Mouse (Mus musculus) CD4-positive helper T cell, adult 2 months (primary cell): ENCODE measurements around the gene Nanos3.

Experiments used
- DNase-seq: peaks from one replicate; pipeline ENCODE4 v3.0.0-alpha.2; 2012; ENCODE audit warnings: low read depth, missing footprints, low spot score

The Nanos3 gene

DNA sequence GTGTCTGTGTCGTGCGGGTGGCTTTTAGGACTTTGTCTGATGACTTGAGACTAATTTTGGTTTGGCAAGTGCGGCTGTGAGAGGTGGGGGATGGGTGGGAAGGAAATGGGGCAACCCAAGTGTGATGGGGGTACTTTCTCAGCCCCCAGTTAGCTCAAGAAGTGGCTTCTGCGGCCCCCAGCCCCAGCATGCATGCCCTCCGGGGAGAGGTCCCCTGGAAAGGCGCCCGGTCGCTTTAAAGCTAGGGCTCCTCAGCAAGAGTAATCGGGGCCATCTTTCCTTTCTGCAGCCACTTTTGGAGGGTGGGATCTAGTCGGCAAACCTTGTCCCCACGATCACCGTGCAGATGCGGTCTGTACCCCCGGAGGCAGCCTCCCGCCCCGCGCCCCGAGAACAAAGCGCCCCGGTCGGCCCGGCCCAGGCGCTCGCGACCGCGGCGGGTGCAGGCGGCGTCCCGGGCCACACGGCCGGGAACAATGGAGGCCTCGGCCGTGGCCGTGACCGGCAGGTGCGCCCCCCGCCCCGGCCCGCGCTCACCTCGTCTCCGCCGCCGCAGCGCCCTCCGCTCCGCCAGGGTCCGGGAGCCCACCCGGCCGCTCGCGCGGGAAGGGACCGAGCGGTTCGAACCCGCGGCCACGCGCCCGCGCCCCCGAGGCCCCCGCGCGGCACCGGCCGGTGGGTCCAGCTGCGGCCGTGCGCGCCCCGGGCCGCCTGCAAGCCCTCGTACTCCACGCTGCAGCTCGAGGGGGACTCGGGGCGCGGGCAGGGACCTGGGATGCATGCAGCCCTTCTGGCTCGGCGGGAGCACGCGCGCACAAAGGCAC lies 1.5 kb downstream of the Nanos3 start:
- DNase-seq, result no peak

DNA sequence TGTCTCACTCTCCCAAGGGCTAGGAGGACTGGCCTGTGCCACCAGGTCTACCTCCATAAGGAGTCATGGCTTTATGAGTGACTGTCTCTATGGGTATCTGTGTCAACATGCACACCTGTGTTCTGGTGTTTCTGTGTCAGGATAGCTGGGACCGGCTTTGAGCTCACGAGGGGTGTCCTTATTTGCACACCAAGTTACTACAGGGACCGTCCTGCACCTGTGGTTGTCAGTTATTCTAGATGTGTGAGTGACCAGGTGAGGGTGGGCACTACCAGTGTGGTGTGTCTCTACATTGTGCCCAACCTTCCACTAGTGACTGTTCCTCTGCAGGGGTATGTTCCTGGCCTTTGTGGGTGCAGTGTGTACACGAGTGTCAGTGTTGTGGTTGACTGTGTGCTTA lies 2.2 kb downstream of the Nanos3 start:
- DNase-seq, result no peak

GRCm38 (mm10) chr8:84180530-84181190 lies 4.4 kb downstream of the Nanos3 start:
- peak; percentile 44 for DNase-seq

DNA sequence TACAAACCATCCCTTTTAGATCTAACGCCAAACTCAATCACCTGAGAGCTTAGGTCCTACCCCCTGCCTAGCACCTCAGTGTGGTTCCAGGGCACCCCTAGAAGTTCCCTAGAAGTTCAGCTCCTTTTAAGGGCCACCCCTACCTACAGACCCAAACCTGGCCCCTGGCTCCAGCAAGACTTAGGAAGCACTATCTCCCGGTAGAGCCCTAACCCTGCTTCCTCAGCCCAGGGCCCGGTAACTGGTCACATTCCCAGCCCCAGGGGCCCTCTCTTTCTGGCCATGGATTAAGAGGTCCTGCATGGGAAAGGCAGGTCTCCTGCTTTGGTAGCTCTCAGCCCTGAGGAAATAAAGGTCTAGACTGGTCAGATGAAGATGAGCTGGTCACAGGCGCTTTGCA lies 5.1 kb downstream of the Nanos3 start:
- DNase-seq, result no peak

- no peak for DNase-seq
Observed at GRCm38 (mm10) chr8:84178592-84178991, 6.4 kb downstream of the Nanos3 start.

GRCm38 (mm10) chr8:84177405-84177804 lies 7.6 kb downstream of the Nanos3 start:
- DNase-seq, result no peak

DNA sequence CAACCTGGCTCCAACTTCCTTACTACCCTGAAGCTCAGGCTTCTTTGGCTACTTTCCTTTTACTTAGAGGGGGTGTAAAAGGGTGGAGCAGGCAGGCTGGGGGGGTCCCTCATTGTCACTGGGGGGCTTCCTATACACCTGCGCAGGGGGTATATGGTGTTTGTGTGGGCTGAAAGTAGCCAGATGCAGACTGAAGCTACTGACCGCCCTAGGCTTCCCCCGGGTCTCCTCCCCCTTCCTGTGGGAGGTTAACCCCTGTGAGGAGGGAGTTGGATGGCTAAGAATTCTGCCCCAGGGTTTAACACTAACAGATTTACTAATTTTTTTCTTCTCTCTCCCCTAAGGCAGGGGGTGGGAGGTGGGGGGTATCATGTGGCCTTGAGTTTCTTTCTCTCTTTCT lies 8.5 kb downstream of the Nanos3 start:
- no peak for DNase-seq

GRCm38 (mm10) chr8:84173861-84174260 lies 11.2 kb downstream of the Nanos3 start:
- DNase-seq, result peak; percentile 72

DNA sequence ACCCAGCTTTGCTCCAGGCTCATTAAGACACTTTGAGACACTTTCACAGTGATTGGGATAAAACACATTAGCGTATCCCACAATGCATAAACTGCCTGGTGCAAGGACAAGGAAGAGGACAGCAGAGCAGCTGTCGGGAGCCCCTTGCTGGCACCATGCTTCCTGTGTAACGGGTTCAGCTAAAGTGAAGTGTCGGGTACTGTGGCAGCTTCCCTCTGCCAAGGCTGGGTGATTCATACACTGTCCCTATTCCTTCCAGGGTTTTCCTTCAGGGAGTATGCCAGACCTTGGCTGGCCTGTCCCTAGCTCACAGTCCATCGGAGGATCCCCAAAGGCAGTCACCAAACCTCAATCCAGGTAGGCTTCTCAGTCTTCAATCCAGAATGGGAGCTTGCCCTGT lies 14.9 kb downstream of the Nanos3 start:
- no peak for DNase-seq

- no peak for DNase-seq
Observed at GRCm38 (mm10) chr8:84167696-84168095, 17.3 kb downstream of the Nanos3 start.

DNA sequence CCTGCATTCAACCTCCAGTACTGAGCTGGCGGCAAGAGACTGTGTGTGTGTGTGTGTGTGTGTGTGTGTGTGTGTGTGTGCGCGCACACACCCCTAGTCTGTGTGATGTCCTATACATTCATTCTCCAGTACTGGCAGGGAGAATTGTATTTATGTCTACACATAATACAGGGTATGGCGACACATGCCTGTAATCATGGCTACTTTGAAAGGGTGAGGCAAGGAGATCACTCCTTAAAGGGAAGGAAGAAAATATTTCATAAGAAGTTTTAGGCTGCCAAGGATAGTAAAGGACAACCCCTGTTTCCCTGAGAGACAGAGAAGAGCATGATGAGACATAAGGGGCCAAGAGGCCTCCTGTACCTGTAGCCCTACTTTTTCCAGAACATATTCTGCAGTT lies 27.4 kb downstream of the Nanos3 start:
- no peak for DNase-seq

DNA sequence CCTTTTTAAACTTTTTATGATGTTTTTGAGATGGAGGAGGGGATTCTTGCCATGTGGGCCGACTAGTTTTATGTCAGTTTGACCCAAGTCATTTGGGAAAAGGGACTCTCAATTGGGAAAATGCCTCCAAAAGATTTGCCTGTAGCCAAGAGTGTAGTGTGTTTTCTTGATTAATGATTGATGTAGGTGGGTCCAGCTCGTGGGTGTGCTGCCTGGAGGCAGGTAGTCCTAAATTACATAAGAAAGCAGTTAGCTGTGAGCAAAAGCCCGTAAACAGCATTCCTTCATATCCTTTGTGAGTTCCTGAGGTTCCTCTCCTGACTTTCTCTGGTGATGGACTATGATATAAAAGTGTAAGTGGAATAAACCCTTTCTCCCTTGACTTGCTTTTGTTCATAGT lies 35.8 kb downstream of the Nanos3 start:
- DNase-seq, result no peak

- DNase-seq, result no peak
Observed at GRCm38 (mm10) chr8:84148531-84148850, 36.5 kb downstream of the Nanos3 start.

DNA sequence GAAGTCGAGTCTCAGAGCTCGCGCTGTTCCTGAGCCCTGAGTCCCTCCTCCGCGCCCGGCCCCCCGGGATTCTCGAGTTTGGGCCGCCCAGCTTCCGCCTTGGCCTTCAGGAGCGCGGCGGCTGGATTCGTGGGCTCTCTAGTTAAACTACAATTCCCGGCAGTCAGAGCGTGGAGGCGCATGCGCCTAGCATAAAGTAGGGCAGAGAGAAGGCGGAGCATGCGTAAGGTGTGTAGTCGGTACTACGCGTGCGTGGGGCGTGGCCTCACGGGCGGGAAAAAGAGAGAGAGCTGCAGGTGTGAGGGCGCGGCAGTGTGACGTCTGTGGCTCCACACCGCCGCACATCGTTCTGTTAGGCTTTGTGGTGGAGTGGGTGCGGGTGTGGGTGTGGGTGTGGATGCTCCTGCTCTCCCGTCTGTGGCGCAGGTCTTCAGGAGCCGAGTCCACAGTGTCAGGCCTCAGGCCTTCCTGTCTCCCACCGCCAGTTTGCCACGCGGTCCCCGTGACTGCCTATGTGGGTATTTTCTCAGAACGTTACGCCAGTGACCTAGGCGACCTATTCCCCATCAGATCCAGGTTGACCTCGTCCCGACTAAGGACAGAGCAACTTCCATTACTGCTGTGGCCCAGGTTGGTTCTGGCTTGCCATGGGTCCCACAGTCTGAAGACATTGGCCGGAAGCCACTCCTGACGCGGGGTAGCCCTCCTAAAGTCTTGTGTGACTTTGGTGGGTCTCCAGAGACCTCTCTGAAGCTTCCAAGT lies 37.1 kb downstream of the Nanos3 start, which contains the start of the genes Cc2d1a and 4930432K21Rik:
TSS of gene Cc2d1a (minus strand) at position 168 of the 762 bp plus-strand sequence.
TSS of gene 4930432K21Rik (plus strand) at position 257 of the 762 bp plus-strand sequence.
- peak; percentile 97 for DNase-seq

GRCm38 (mm10) chr8:84147324-84147766 lies 37.7 kb downstream of the Nanos3 start:
- no peak for DNase-seq

DNA sequence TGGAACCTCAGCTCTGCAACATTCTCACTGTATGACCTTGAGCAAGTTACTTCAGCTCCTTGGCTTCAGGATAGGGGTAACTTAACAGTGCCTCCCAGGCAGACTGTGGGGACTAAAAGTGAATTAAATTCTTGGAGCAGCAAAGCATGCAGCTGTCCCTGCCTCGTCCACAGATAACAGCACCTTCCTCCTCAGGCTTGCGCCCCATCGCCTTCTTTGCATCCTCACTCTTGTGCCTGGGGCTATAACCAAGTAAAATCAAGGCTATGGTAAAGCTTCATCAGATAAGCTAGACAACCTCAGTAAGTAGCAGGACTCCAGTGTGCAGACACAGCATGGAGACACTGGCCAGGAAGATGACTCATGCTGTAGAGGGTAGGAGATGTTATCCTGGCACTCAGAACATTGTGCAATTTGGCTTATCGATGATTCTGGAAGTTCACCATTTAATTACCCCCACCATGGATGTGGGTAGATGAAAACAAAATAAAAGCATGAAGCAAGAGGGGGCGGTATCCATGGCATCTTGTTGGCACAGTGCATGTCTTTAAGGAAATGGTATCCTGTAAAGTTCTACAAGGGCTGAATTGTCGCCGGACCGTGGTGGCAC lies 40.3 kb downstream of the Nanos3 start:
- DNase-seq, result no peak

DNA sequence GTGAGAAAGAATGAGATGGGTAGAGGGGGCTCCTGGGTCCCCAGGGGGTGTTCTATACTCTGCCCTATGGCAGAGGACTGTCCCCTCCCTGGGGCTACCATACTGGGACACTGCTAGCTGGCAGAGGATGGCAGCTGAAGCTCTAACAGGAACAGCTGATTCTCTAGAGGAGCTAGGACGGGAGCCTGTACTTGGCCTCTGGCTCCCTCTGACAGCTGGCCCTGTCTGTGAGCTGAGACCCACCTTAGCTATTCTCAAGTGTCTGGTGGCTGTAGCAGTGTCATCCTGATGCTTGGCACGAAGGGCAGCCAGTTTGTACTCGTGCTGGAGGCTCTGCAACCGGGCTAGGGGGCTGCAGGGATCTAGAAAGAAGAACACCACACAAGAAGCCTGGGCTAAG lies 44.2 kb downstream of the Nanos3 start:
- no peak for DNase-seq

GRCm38 (mm10) chr8:84137848-84138247 lies 47.2 kb downstream of the Nanos3 start:
- no peak for DNase-seq

GRCm38 (mm10) chr8:84132225-84132624 lies 52.8 kb downstream of the Nanos3 start:
- DNase-seq, result no peak

DNA sequence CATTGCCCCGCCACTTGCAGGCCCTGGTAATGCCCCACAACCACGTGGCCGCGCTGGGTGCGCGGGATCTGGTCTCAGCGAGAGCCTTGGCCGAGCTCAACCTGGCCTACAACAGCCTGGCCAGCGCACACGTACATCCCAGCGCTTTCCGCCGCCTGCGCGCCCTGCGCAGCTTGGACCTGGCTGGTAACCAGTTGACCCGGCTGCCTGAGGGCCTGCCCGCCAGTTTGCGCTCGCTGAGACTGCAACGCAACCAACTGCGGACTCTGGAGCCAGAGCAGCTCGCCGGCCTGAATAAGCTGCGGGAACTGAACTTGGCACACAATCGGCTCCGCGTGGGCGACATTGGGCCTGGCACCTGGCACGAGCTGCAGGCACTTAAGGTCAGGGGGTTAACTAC lies 54.2 kb downstream of the Nanos3 start:
- no peak for DNase-seq

DNA sequence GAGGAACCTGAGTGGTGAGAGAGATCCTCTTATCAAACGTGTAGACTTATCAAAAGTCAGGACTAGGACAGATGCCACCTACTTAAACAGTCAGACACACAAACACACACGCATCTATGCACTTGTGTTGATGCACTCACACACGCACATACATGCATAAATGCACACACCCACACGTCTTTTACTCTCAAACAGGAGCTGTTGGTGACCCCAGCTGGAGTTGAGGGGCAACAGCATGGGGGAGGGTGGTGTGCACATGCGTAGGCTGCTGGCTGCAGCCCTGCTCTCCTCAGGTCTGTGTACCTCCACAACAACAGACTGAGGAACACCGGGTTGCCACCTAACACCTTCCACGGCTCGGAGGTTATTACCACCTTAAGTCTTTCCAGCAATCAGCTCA lies 56.7 kb downstream of the Nanos3 start:
- DNase-seq, result peak; percentile 80
